Mouse (Mus musculus) heart, adult 2 months (tissue): Measurements from ENCODE around the gene Rnf216.

ENCODE experiments used
- CTCF ChIP-seq: fragments of 200-600 bp; IDR thresholded peaks from 2 replicates; pipeline ENCODE4 v1.8.1; 2022; ENCODE audit warnings: antibody characterized with exemption, mild to moderate bottlenecking, moderate library complexity
- EP300 ChIP-seq: fragments of 200-500 bp; IDR thresholded peaks from 2 replicates; pipeline ENCODE4 v1.6.1; 2011; ENCODE audit warnings: low read depth, low read length, control low read depth; ENCODE audit not compliant: insufficient read depth

DNA sequence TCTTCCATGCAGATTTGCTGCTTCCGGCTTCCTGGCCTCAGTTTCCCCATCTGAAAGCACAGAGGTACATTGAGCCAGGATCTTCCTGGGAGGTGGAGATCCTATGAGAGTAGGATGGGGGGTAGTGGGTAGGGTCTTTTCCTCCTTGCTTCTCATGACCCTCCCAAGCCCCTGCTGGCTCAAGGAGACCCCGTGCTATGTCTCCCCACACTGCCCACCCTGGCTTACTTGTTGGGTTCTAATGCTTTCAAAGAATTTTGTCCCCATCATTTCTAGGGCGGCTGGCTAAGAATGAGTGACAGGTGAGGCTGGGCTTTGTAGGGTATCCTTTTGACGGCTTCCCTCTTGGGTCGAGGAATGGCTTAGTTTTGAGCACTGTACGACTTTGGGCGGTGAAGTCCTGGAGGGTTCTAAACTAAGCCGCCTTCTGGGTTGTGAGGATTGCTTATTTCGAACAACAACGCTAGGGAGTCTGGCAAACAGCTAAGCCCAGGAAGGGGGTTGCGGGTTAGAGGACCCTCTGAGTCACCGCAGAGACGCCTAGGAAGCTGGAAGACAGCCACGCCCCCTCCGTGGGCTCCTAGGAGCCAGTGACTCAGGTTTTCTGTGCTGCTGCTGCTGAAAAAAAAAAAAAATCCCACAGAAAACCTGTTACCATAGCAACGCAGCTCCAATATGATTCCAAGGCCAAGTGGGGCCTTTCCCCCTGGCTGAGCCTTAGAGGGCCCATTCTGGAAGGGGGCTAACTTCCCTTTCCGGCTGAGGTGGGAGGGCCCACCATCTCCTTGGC, 148.9 kb downstream of the Rnf216 start:
- TF ChIP-seq EP300 (no peak), CTCF (no peak)
